Mouse (Mus musculus): ENCODE results near the gene Fbn1. TPM values are rescaled to one million over a fixed set of nuclear protein-coding genes. Genes with fewer than 3 reads are reported as not detected.
A peak's percentile ranks its signal among the peaks of the same experiment; 100 is the strongest.

Fbn1 gene
- polyA plus RNA-seq, 1 experiment from 2014 or later = 19.3 TPM

GRCm38 (mm10) chr2:125361661-125362060, 146.1 kb downstream of the Fbn1 start:
- Histone ChIP-seq H3K27me3 (replicated peaks) (no peaks in the 10 kb centered on the region), H3K9ac (no peak overlapping the region), H3K4me2 (no peak overlapping the region), H3K4me1 (peaks cover 1% of the 10 kb centered on the region), H3K9me3 (no peaks in the 10 kb centered on the region), H3K36me3 (peaks cover 83% of the 10 kb centered on the region), H3K4me3 (no peak overlapping the region), H3K27ac (replicated peaks) (no peak overlapping the region)
- 72% methylated on average over 4 of the region's 4 CpGs for WGBS
- ATAC-seq (ENCODE audit: extremely low read depth, insufficient number of reproducible peaks, low FRiP score, low TSS enrichment) = no peak

GRCm38 (mm10) chr2:125356486-125356885, 151.3 kb downstream of the Fbn1 start:
- 48% methylated on average over 3 of the region's 3 CpGs for WGBS
- H3K27me3 ChIP-seq (replicated peaks) = no peaks in the 10 kb centered on the region
- no peaks in the 10 kb centered on the region for H3K9me3 ChIP-seq
- H3K27ac ChIP-seq (replicated peaks) = peak overlapping the region; percentile 40; the same call in 1 of the 2 replicates
- no peak overlapping the region for H3K4me2 ChIP-seq
- ATAC-seq (ENCODE audit: extremely low read depth, insufficient number of reproducible peaks, low FRiP score, low TSS enrichment) = no peak
- peaks cover 46% of the 10 kb centered on the region for H3K36me3 ChIP-seq
- H3K9ac ChIP-seq = no peak overlapping the region
- peaks cover 23% of the 10 kb centered on the region for H3K4me1 ChIP-seq
- no peak overlapping the region for H3K4me3 ChIP-seq

- 0 out of 2 replicates have a peak, but pooled peaks have one; percentile 14 for ATAC-seq (ENCODE audit: extremely low read depth, insufficient number of reproducible peaks, low FRiP score, low TSS enrichment)
- Histone ChIP-seq H3K36me3 (peaks cover 46% of the 10 kb centered on the region), H3K4me3 (no peak overlapping the region), H3K4me1 (peaks cover 23% of the 10 kb centered on the region), H3K9ac (no peak overlapping the region), H3K9me3 (no peaks in the 10 kb centered on the region), H3K27ac (replicated peaks) (peak overlapping the region; percentile 40; the same call in 1 of the 2 replicates), H3K27me3 (replicated peaks) (no peaks in the 10 kb centered on the region), H3K4me2 (no peak overlapping the region)
- WGBS = 70% methylated on average over 5 of the region's 5 CpGs
Measured at GRCm38 (mm10) chr2:125356068-125356467, 151.7 kb downstream of the Fbn1 start.

GRCm38 (mm10) chr2:125355216-125355971, 152.4 kb downstream of the Fbn1 start:
- Histone ChIP-seq H3K4me1 (peaks cover 23% of the 10 kb centered on the region), H3K9ac (no peak overlapping the region), H3K27ac (replicated peaks) (peak overlapping the region; percentile 40), H3K9me3 (no peaks in the 10 kb centered on the region), H3K4me2 (no peak overlapping the region), H3K36me3 (peaks cover 46% of the 10 kb centered on the region), H3K27me3 (replicated peaks) (no peaks in the 10 kb centered on the region), H3K4me3 (no peak overlapping the region)
- no peak; the same call in 1 of the 2 replicates for ATAC-seq (ENCODE audit: extremely low read depth, insufficient number of reproducible peaks, low FRiP score, low TSS enrichment)
- 33% methylated on average over 11 of the region's 11 CpGs for WGBS

- WGBS = 78% methylated on average over 11 of the region's 11 CpGs
- H3K4me1 ChIP-seq = peaks cover 25% of the 10 kb centered on the region
- ATAC-seq (ENCODE audit: extremely low read depth, insufficient number of reproducible peaks, low FRiP score, low TSS enrichment) = no peak
- peaks cover 46% of the 10 kb centered on the region for H3K36me3 ChIP-seq
- H3K27ac ChIP-seq (replicated peaks) = peak overlapping the region; percentile 40; the same call in 1 of the 2 replicates
- H3K9ac ChIP-seq = no peak overlapping the region
- H3K9me3 ChIP-seq = no peaks in the 10 kb centered on the region
- H3K4me3 ChIP-seq = no peak overlapping the region
- no peak overlapping the region for H3K4me2 ChIP-seq
- H3K27me3 ChIP-seq (replicated peaks) = no peaks in the 10 kb centered on the region
Measured at GRCm38 (mm10) chr2:125354587-125354986, 153.2 kb downstream of the Fbn1 start.

GRCm38 (mm10) chr2:125349144-125349543, 158.6 kb downstream of the Fbn1 start:
- Histone ChIP-seq H3K9me3 (no peaks in the 10 kb centered on the region), H3K27me3 (replicated peaks) (no peaks in the 10 kb centered on the region), H3K9ac (no peak overlapping the region), H3K4me1 (peaks cover 5% of the 10 kb centered on the region; the same call in 1 of the 2 replicates), H3K4me2 (no peak overlapping the region), H3K36me3 (peaks cover 82% of the 10 kb centered on the region), H3K27ac (replicated peaks) (no peak overlapping the region), H3K4me3 (no peak overlapping the region)
- WGBS = 55% methylated on average over 5 of the region's 5 CpGs
- no peak for ATAC-seq (ENCODE audit: extremely low read depth, insufficient number of reproducible peaks, low FRiP score, low TSS enrichment)

GRCm38 (mm10) chr2:125342181-125342950, 165.4 kb downstream of the Fbn1 start:
- H3K4me2 ChIP-seq = no peak overlapping the region
- no peak overlapping the region for H3K4me3 ChIP-seq
- 82% methylated on average over 21 of the region's 21 CpGs for WGBS
- ATAC-seq (ENCODE audit: extremely low read depth, insufficient number of reproducible peaks, low FRiP score, low TSS enrichment) = no peak
- H3K4me1 ChIP-seq = no peaks in the 10 kb centered on the region
- H3K9ac ChIP-seq = no peak overlapping the region
- no peaks in the 10 kb centered on the region for H3K9me3 ChIP-seq
- H3K36me3 ChIP-seq = peaks cover 96% of the 10 kb centered on the region
- no peaks in the 10 kb centered on the region for H3K27me3 ChIP-seq (replicated peaks)
- H3K27ac ChIP-seq (replicated peaks) = no peak overlapping the region

GRCm38 (mm10) chr2:125340381-125340780, 167.4 kb downstream of the Fbn1 start:
- Histone ChIP-seq H3K4me3 (no peak overlapping the region), H3K9me3 (no peaks in the 10 kb centered on the region), H3K9ac (no peak overlapping the region), H3K27ac (replicated peaks) (no peak overlapping the region), H3K4me1 (no peaks in the 10 kb centered on the region), H3K36me3 (peaks cover 97% of the 10 kb centered on the region), H3K4me2 (no peak overlapping the region), H3K27me3 (replicated peaks) (no peaks in the 10 kb centered on the region)
- WGBS = 77% methylated on average over 5 of the region's 5 CpGs
- no peak for ATAC-seq (ENCODE audit: extremely low read depth, insufficient number of reproducible peaks, low FRiP score, low TSS enrichment)

- Histone ChIP-seq H3K9me3 (no peaks in the 10 kb centered on the region), H3K36me3 (peaks cover 92% of the 10 kb centered on the region), H3K4me2 (no peak overlapping the region), H3K9ac (no peak overlapping the region), H3K4me3 (no peak overlapping the region), H3K27me3 (replicated peaks) (no peaks in the 10 kb centered on the region), H3K27ac (replicated peaks) (no peak overlapping the region), H3K4me1 (no peaks in the 10 kb centered on the region)
- 87% methylated on average over 3 of the region's 3 CpGs for WGBS
- ATAC-seq (ENCODE audit: extremely low read depth, insufficient number of reproducible peaks, low FRiP score, low TSS enrichment) = no peak
Measured at GRCm38 (mm10) chr2:125337239-125337638, 170.6 kb downstream of the Fbn1 start.

GRCm38 (mm10) chr2:125335206-125335605, 172.6 kb downstream of the Fbn1 start:
- H3K27me3 ChIP-seq (replicated peaks) = no peaks in the 10 kb centered on the region
- no peaks in the 10 kb centered on the region for H3K9me3 ChIP-seq
- no peak for ATAC-seq (ENCODE audit: extremely low read depth, insufficient number of reproducible peaks, low FRiP score, low TSS enrichment)
- H3K9ac ChIP-seq = no peak overlapping the region
- H3K4me1 ChIP-seq = no peaks in the 10 kb centered on the region
- H3K27ac ChIP-seq (replicated peaks) = no peak overlapping the region
- WGBS = 84% methylated on average over 11 of the region's 11 CpGs
- H3K36me3 ChIP-seq = peaks cover 90% of the 10 kb centered on the region
- H3K4me3 ChIP-seq = no peak overlapping the region
- no peak overlapping the region for H3K4me2 ChIP-seq

GRCm38 (mm10) chr2:125334163-125334562, 173.6 kb downstream of the Fbn1 start:
- Histone ChIP-seq H3K27me3 (replicated peaks) (no peaks in the 10 kb centered on the region), H3K4me3 (no peak overlapping the region), H3K9me3 (no peaks in the 10 kb centered on the region), H3K4me2 (no peak overlapping the region), H3K36me3 (peaks cover 90% of the 10 kb centered on the region), H3K9ac (no peak overlapping the region), H3K27ac (replicated peaks) (no peak overlapping the region), H3K4me1 (no peaks in the 10 kb centered on the region)
- ATAC-seq (ENCODE audit: extremely low read depth, insufficient number of reproducible peaks, low FRiP score, low TSS enrichment) = no peak
- WGBS = 61% methylated on average over 4 of the region's 4 CpGs
